Mouse (Mus musculus) MEL-GATA-1-ER (cell line): ENCODE measurements around the gene Ahdc1.

Source experiments
- DNase-seq: peaks from one replicate; pipeline ENCODE4 v3.0.0-alpha.2; 2012; ENCODE audit warnings: low read depth; ENCODE audit errors: extremely low read depth

Ahdc1 gene

DNA sequence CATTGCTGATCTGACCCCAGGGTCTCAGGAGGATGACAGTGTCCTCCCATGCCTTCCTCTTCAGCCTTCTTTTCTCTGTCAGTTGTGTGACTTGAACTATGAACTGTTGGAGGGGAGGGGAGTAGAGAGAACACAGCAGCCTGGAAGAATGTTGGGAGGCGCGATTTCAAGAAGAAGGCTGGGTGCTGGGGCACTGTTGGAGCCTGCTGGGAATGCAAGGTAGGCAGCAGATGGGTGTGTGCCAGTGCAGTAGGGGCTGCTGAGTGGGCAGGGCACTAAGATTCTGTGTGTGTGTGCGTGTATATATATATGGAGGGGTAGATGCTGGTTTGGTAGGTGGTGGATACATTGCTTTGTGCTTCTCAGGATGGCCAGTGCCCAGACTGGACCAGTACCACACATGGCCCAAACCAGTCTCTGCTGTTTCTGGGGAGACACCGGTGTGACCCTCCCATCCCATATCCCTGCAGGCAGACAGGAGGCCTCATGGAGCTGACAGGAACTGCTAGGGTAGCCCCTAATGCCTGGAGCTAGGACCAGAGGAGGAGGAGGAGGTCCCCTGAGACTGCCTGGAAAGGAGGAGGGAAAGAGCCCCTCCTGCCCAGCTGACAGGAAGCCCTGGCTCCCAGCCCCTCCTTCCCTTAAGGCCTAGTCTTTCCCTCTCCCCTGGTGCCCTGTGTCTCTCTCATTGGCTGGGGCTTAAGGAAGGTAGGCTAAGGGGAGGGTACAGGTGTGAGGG, 5.8 kb downstream of the Ahdc1 start:
- no peak for DNase-seq

DNA sequence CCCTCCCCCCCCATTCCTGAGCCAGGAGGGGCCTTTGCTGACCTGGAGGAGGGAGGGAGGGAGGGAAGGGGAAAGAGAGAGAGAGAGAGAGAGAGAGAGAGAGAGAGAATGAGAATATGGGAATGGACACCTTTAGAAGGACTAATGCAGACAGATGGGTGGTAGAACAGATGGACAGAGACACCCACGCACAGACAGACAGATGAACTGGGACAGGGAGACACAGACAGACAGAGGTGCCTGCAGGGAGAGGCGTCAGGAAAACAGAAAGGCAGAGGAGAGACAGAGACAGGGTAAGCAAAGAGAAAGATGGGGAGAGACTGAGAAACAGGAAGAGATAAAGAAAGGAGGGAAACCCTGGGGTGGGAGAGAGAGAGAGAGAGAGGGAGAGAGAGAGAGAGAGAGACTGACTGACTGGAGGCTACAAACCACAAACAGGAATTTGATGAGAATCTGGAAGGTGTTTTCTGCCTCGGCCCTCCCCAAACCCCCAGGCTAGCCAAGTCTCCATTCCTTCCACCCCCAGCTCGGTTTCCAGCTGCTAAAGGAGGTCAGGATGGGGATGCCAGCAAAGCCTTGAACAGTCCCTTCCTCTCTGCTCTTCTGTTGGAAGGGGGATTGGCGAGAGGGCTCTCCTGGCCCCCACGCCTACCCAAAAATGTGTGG, 6.7 kb downstream of the Ahdc1 start:
- DNase-seq, result no peak

DNA sequence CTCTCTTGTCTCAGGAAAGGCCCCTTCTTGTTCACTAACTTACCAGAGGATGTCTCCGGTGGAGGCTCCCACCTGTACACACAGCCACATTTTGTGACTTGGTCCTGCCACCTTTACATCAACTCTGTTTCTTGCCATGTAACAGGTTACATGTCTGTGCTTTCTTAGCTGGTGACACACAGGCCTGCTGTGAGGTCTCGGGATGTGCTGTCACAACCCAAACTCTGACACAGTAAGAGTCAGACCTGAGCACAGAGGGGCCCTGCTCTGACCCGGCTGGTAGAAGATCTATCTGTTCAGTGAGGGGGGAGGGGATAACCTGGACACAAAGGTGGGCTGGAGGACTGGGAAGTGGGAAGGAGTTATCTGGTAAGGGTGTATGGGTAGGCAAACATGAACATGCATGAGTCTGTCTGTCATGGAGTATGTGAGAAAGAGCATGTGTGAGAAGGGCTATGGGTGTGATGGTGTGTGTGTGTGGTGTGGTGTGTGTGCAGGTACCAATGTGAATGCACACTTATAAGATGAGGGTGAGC, 7.3 kb downstream of the Ahdc1 start:
- no peak for DNase-seq

DNA sequence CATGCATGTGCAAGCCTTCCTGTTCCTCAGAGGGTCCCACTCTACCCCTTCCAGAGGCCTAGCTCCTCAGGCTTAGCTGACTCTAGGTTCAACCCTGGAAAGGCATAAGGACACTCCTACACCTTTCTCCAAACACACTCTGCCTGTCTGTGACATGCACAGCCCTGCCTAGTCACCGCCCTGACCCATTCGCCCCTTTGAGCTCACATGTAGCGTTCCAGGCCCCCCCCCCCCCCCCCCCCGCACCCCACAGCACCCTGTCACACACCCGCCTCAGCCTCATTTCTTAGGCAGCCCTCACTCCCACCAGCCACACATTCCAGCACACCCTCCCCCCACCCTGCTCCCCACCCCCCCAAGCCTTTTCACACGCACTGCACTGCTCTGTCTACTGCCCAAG, 9.7 kb downstream of the Ahdc1 start:
- DNase-seq, result no peak

DNA sequence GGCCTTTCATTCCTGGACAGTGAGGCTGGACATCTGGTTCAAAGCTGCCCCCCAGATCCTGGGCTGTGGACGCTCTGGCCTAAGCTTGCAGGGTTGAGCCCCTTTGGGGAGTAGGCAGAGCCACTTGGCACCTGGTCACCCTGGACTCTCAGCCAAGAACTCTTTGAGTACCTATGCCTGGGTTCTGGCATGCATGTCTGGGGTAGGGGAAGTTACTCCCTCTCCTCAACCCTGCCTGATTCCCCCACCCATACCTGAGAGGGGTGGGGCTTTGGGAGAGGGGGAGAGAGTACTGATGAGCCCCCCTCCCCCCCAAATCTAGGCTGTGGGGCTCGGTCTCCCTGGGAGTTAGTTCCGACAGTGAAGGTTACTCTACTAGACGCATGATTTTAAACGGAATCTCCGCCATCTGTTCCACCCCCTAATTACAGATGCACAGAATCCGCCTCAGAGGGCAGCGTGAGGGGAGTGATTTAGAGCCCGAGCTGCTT, 10.2 kb downstream of the Ahdc1 start:
- no peak for DNase-seq

DNA sequence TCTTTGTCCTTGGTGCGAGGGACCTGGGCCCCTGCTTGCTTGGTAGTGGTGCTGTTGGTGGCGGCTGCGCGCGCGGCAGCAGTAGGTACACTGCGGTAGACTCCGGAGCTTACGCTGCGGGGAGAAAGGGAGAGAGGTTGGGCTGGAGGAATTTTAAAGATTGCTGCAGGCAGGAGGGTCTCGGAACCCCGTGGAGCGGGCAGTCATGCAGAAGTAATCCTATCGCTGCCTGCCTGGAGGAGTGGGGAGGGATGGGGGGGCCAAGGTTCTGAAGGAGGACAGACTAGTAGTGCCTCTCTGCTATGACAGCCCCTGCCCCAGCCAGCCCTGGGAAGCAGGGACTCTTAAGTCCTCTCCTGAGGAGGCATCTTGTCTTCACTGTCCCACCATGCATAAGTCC, 11.2 kb downstream of the Ahdc1 start:
- no peak for DNase-seq

DNA sequence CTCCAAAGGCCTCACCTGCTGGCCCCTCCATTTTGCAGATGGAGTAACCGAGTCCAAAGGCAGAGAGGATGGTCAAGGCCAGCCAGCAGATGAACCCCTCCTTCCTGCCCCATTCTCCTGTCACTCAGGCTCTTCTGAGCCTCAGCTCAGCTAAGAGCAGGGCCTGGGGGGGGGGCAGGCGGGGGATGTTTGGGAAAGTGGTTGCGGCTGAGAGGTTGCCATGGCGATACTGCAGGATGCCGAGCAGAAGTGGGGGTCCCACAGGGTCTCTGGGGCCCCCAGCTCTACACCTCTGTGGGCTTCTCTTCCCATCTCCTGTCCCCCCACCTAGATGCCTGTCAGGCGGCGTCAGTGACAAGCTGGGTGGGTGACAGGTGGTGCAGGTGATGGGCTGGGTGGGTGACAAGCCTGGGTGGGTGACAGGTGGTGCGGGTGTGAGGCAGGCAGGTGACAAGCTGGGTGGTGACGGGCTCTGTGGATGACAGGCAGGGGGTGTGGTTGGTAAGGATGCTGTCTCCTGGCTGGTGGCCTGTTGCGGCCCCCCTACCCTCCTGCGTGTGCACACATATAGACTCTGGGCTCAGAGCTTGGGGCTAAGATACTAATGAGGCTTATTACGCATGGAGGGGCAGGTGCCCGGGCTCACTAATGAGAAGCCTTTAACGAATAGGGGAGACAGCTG, 12.0 kb downstream of the Ahdc1 start:
- no peak for DNase-seq

DNA sequence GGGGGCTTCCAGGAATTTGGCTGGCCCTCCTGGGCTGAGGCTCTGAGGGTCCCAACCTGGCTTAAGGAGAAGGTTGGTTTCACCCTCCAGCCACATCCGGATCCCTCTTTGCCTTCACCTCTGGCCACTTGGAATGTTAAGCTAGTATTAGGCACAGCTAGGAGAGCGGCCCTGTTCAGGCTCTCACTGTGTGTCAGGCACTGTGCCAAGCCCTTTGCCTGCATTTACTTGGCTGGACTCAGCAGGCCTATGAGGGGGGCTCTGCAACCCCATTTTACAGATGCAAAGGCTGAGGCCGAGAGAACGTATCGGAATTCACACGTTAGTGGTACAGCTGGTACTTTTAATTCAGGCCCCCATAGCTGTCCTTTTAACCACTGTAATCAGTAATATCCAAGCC, 12.6 kb downstream of the Ahdc1 start:
- DNase-seq, result no peak

DNA sequence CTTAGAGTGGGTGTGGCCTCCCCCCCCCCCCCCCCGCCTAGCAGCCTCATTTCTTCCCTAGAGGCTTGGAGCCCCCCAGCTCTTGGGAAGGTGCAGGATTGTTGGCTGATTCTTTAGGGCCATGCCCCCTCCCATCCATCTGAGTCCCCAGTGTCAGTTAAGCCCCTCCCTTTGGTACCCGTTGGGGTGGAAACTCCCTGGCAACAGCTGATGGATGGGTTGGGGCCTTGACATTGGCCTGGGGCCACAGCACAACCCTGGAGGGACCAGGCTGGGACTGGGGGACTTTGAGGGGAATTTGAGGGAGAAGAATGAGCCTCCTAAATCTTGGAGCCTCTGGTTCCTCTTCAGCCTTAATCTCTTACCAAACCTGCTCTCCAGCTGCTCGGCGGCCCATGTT, 13.3 kb downstream of the Ahdc1 start:
- no peak for DNase-seq

DNA sequence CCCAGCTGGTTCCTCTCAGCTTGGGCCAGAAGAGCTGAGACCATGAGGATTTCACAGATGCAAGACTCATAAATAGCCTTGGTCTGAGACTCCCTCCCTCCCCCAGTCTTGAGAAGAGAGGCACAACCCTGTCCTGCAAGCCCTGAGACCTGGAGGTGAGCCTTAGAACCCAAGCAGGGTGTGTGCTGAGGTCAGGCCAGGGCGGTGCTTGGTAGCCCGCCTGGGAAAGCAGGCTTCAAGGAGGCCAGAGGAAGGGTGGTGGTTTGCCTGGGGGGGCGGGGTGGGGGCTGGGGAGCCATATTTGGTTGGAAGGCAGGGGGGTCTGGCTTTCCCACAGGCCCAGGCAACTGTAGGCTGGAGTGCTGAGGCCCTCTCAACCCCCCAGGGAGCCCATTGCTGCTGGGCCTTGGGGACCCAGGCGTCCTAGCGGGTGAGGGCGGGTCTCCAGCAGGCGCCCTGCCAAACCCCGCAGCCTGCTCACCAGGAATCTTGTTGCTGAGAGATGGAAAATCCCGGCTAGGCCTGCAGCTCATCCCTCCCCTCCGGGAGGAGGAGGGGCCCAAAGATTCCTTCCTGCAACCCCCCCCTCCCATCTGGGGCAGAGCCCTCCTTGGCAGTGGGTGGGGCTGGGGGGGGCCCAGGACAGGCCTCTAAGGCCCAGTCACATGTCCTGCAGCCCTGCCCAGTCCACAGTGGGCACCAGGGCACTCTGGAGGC, 14.1 kb downstream of the Ahdc1 start:
- no peak for DNase-seq

DNA sequence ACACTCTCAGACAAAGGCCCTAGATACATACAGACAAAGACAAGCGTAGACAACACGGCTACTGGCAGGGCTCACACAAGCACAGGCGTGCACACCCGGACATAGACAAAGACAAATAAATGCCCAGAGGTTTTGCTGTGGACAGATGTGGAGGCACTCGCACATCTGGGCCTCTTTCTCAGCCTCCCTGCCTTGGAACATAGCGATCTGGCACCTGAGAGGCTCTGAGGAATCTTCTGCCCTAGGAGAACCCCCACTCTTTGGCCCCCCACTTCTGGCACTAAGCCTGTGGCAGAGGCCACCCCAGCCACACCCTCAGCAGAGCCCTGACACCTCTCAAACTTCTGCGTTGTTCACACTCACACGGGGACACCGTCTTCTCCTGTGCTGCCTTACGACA, 15.2 kb downstream of the Ahdc1 start:
- DNase-seq, result no peak

DNA sequence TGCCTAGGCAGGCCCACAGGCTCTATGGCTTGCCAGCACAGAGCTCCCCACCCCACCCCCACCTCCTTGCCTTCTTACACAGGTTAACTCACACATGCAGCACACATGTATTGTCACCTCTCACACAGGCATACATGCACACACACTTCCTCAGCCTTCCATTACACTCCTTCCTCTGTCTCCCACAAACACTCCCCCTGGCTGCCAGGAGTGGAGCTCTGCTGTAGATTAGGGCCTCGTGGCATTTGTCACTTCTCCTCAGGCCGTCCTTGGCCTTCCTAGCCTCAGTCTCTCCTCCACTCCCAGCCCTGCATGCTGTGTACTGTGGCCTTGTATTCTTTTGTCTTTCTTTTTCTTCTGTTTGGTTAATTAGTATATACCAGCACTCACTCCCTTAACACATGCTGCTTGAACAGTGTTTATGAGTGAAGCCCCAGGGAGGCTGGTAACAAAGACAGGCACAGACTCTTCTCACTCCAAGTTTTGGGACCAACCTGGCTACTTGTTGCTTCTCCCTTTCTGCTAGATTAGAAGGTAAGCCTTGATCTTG, 15.8 kb downstream of the Ahdc1 start:
- no peak for DNase-seq

DNA sequence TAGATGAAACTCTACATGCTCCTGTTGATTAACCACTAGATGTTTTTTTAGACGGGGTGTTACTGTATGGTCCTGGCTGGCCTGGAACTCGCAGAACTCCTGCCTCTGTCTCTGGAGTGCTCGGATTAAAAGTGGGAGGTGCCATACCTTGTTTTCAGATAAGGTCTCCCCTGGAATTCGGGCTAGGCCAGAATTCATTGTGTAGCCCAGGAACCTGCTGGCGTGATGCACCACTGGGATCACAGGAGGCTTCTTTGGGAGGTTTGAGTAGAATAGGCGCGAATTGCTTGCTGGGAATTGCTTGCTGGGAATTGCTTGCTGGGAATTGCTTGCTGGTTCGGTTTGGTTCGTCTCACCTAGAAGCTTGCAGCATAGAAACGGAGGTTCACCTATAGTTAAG, 16.7 kb downstream of the Ahdc1 start:
- DNase-seq, result no peak

DNA sequence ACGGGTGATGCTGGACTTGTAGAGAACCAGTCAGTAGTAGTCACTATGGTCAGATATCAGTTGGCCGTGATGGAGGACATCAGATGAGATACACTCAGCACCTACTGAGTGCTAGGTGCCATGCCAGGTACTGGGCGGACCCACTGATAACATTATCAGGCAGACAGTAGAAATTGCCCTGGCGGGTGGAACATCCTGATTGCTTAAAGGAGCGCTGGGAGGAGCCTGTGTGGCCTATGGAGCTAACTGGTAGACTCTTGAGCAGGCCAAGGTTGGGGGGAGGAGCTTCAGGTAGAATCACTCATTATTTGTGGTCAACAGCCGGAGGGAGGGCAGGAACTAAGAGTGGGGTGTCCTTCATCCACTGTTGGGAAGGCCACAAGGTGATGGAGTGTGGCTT, 17.1 kb downstream of the Ahdc1 start:
- no peak for DNase-seq

DNA sequence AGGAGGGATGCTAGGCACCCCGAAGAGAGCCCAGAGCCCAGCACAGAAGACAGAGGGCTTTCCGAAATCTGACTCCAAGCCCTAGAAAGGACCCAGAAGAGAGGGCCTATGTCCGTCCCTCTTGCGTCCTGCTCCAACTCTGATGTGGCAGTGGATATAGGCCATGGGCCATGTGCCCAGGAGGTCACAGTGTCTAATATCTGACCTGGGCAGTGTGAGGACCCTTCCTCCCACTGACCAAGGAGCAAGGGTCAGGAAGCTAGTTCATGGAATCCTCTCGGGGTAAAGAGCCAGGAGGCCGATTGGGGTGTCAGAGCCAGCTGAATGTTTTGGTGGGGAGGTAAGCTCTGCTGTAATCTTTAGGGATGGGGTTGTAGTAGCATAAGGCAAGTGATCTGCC, 17.8 kb downstream of the Ahdc1 start:
- DNase-seq, result no peak

DNA sequence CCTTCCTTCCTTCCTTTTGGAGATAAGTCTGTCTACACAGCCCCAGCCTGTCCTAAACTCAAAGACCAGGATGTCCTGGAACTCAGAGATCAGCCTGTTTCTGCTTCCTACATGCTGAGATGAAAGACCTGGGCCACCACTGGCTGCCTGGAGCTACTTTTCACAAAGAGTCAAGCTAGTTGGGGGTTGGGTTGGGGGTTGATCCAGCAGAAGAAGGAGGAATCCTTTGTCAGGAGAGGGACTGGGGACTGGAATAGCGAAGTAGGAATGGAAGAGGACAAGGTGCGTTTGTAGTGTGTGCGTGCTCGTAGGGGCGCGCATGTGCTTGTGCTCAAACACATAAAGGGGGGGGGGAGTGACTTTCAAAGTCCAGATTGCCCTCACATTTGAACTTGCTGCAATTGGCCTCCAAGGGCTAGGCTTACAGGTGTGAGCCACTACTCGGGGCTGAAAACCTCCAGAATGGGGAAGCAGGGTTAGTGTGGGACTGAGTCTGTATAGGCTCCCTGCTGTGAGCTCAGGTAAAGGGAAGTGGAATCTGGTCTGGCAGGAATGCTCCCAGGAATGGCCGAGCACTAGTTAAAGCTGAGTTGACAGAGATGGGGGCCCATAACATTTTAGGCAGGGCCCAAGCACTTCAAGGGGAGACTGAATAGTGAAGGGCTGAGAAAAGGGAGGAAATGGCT, 21.5 kb downstream of the Ahdc1 start:
- DNase-seq, result no peak

DNA sequence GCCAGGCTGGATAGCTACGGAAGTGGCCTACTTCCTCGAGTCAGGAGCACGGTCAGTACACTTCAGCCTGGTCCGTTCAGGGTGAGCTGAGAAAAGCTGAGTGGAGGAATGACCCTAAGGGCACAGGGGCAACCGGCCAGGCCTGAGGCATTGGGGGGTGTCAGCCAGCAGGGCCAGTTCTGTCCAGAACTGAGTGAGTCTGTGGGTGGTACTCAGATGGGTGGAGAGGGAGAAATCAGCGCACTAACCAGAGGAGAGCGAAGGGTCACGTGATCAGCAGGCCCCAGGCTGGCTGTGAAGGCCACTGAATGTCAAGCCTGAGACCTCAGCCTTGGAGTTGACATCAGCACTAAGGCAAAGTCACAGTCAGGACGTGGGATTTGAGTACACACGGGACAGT, 23.4 kb downstream of the Ahdc1 start:
- DNase-seq, result no peak

DNA sequence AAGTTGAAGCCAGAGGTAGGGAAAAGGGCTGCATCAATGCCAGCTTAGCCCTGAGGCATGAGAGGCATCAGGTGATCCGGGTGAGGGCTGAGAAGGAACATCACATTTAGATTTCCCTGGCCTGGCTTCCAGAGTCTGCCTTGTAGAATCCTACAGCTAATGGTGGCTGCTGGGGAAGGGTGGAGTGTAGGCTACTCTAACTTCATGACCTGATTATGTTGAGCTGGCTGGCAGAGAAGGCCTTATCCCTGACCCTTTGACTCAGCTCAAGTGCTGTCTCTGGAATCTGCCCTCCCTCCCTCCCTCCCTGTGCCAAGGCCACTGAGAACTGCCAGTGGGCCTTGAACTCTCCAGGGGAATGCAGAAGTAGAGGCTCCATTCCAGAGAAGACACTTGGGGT, 24.4 kb downstream of the Ahdc1 start:
- no peak for DNase-seq

DNA sequence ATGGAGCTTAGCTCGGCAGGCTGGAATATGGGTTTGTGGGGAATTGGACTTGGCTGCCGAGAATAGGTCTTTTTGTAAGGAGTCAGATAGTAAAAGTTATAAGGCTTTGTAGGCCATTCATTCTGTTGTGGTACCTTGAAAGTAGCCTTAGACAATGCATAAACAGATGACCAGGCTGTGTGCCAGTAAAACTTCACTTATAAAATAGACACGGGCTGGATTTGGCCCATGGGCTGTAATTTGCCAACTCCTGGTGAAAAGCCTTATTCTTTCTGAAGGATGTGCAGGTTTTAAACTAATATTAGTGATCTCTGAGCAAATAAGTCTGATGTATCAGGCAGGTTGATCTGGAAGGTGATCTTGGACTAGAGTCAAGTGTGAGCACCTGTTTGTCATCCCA, 24.9 kb downstream of the Ahdc1 start:
- no peak for DNase-seq

DNA sequence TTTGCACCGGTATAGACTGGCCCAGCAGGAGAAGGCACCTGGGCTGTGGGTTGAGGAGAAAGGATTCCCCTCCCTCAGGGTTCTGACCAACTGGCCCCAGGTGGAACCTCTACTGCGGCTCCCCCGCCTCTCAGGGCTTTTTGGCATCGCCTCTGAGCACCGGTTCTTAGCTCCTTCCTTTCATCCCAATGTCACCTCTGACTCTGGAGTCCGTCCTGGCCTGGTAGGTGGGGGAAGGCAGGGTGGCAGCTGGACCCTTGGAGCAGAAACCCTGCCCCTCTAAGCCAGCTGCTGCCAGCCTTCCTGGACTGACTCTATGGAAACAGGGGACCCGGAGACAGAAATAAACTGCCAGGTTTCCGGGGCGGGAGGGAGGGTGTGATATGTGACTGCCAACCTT, 26.2 kb downstream of the Ahdc1 start:
- no peak for DNase-seq

DNA sequence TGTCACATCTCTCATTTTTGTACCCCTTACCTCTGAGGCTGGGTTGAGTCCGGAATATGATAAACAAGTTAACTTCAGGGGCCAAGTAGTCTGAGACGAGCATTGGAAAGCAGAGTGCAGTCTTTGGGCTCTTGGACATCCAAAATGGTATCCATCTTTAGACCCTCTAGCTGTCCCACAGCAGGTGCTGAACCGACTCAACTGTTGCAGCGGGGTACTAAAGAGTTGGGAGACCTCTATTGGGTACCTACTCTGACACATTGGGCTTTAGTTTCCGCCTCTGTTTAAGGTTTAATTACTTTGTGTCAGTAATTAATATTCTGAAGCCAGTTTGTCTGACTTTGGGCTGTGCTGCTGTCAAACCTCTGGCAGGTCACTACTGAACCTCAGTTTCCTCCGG, 26.7 kb downstream of the Ahdc1 start:
- DNase-seq, result no peak
